Mouse (Mus musculus) macrophage (primary cell): ENCODE measurements around the gene Gpr183. TPM values are rescaled to one million over a fixed set of nuclear protein-coding genes. Genes with fewer than 3 reads are reported as not detected.

Source experiments
- H3K27ac ChIP-seq: fragments of 350-480 bp; formaldehyde crosslinking; 2 replicates; pipeline ENCODE4 v1.9.0; 2021
- H3K36me3 ChIP-seq: fragments of 350-480 bp; formaldehyde crosslinking; 2 replicates; pipeline ENCODE4 v1.9.0; 2021; ENCODE audit errors: inconsistent target
- H3K4me3 ChIP-seq: fragments of 350-480 bp; formaldehyde crosslinking; 2 replicates; pipeline ENCODE4 v1.9.0; 2021; ENCODE audit errors: inconsistent target
- H3K79me2 ChIP-seq: fragments of 350-480 bp; formaldehyde crosslinking; 2 replicates; pipeline ENCODE4 v1.9.0; 2021; ENCODE audit errors: inconsistent target
- WGBS: methylation state at CpG from one replicate; pipeline ENCODE4 v1.1.7; 2026; ENCODE audit warnings: inconsistent platforms; ENCODE audit not compliant: missing documents; 5-methylcytosine and 5-hydroxymethylcytosine counted together
- polyA plus RNA-seq: library from polyadenylated mRNA; stranded (reverse); fragments of 250-400 nt; gene quantifications from 3 replicates; pipeline ENCODE4 v1.2.4, GENCODE M21; 2018; ENCODE audit warnings: inconsistent platforms

The Gpr183 gene
- polyA plus RNA-seq, 1 experiment from 2014 or later, result 8.0 TPM

DNA sequence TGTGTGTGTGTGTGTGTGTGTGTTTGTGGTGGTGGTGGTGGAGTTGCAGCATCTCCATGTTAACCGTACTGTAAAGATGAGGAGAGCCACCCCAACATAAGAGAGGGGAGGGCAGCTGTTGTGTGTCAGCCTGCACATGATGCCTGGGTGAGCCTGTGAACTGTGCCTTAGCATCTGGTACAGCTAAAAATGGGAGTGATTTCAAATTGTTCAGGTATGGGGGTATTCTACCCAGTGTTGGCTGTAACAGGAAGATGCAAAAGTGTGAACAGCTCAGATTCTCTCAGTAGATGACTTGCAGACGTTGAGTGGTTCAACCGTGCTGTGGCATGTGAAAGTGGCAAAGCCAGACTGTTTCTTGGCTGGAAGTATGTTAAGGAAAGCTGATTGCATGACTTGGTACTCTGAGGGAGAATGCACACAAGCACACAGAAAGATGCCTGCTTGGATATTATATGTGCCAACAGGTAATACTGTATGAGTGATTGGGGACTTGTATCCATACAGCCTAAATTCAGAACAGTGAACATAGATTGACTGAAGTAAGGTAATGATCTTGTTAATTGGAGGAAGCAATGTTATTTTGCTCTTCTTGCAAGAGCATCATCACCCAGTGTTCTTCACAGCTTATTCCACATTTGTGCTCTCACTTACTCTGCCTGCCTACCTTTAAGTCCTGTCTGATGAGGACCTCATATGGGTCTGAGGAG, 6.8 kb downstream of the Gpr183 start:
- H3K4me3 ChIP-seq, result no peak overlapping the region
- 65% methylated on average over 3 of the region's 3 CpGs for WGBS
- no peaks in the 10 kb centered on the region for H3K36me3 ChIP-seq
- H3K27ac ChIP-seq, result 0 out of 2 replicates have a peak overlapping the region, but pooled peaks have one; percentile 52
- H3K79me2 ChIP-seq, result peaks cover 100% of the 10 kb centered on the region

DNA sequence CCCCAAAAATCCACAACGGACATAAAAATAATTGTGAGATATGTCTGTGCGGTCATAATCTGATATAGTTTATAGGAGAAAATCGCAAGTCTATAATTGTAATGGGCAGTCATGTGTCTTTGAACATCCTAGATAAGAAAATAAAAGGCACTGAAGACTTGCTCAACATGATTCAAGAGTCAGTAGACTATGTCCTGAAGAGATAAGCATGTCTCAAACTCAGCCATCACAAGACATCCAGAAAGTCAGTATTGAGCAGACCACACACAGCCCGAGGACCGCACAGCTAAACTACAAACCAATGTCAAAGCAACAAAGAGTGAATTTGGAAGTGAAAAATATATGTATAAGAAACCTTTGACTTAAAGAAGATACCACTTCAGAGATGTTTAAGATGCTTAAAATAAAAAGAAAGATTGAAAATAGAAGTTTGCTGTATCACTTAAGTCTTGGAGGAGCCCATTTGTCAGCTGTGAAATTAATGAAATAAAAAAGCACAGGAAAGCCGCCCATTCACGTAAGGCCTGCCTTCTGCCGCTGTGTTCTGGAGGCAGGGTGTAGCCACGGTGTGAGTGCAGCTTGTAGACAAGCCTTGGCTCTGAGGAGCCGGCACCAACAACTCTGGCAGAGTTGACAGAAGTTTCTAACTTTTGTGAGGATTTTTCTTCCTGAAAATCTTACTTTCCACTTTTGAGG, 7.7 kb downstream of the Gpr183 start:
- 92% methylated on average over 10 of the region's 10 CpGs for WGBS
- H3K27ac ChIP-seq, result no peak overlapping the region
- no peaks in the 10 kb centered on the region for H3K36me3 ChIP-seq
- peaks cover 100% of the 10 kb centered on the region for H3K79me2 ChIP-seq
- no peak overlapping the region for H3K4me3 ChIP-seq

DNA sequence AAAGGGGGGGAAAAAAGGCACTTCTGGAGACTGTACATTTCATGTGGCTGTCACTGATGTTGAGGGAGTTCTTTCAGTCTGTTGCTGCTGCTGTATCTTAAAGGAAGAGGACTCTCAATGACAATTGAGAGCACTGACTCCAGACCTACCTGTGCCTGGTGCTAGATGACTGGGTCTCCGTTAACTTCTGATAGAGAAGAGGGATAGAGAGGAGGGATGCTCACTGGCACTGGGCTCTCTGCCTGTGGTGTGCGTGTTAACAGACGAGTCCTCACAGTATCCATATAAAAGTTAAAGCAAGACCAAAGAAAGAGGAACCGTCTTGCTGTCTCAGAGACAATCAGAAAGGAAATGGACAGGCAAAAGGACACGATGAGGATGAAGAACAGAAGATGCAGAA, 8.7 kb downstream of the Gpr183 start:
- WGBS, result 52% methylated on average over 5 of the region's 5 CpGs
- Histone ChIP-seq H3K27ac (no peak overlapping the region), H3K36me3 (no peaks in the 10 kb centered on the region), H3K79me2 (peaks cover 100% of the 10 kb centered on the region), H3K4me3 (no peak overlapping the region)

DNA sequence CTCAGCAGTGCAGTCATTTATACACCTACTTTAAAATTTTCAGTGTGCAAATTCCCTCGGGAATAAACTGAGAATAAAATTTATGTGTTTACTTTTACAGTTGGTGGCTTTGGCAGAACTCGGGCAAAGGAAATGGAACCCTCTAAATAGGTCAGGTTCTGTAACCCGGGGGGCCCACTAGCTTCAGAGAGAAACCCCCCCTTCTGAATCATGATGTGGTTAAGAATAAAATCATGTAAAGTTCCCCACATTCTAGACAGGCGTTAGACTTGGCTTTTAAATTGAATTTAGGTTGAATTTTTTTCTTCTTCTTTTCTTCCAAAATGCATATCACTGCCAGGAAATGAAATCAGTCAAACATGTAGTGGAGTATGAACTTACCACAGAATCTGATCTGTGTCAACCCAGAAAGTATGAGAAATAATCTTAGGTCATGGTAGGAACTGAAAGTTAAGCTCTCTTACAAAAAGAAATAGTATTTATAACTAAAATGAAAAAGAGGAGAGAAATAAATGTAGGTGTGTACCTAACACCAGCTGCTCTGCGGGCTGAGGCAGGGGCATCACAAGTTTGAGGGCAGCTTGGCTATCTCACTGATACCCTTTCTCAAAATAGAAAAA, 9.7 kb downstream of the Gpr183 start:
- 17% methylated on average over 5 of the region's 5 CpGs for WGBS
- Histone ChIP-seq H3K4me3 (no peak overlapping the region), H3K27ac (peak overlapping the region; percentile 10), H3K79me2 (peaks cover 100% of the 10 kb centered on the region), H3K36me3 (no peaks in the 10 kb centered on the region)

DNA sequence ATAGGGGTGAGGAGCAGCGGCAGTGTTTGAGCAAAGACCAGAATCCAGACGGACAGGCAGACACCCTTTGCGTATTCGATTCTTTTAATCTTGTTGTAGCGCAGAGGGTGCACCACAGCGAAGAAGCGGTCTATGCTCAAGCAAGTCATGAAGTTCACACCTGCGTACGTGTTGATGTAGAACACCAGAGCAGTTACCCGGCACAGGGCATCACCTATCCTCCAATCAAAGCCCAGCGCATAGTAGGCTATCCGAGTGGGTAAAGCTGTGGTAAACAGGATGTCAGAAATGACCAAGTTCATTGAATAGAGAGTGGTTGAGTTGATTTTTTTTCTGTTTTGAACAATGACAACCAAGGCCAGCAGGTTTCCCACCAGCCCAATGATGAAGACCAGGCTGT, 10.4 kb downstream of the Gpr183 start:
- no peak overlapping the region for H3K4me3 ChIP-seq
- H3K27ac ChIP-seq, result peak overlapping the region; percentile 10; the same call in 1 of the 2 replicates
- 92% methylated on average over 12 of the region's 12 CpGs for WGBS
- H3K36me3 ChIP-seq, result no peaks in the 10 kb centered on the region
- H3K79me2 ChIP-seq, result peaks cover 100% of the 10 kb centered on the region

DNA sequence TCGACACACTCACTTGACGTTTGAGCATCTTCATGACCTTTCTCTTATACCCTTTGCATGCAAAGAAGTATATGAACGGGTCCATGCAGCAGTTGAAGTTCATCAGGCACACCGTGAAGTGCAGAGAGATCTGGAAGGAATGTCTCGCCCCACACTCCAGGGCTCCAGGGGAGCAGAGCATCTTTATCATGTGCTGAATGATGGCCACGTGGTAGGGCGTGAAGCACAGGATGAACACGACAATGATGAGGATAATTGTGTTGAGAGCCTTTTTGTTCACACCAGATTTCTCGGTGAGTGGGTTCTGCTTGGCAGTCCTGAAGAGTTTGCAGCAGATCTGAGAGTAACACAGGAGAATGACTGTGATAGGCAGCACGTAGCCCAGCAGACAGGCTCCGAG, 10.9 kb downstream of the Gpr183 start:
- WGBS, result 94% methylated on average over 11 of the region's 11 CpGs
- Histone ChIP-seq H3K27ac (no peak overlapping the region), H3K4me3 (no peak overlapping the region), H3K79me2 (peaks cover 100% of the 10 kb centered on the region), H3K36me3 (no peaks in the 10 kb centered on the region)

DNA sequence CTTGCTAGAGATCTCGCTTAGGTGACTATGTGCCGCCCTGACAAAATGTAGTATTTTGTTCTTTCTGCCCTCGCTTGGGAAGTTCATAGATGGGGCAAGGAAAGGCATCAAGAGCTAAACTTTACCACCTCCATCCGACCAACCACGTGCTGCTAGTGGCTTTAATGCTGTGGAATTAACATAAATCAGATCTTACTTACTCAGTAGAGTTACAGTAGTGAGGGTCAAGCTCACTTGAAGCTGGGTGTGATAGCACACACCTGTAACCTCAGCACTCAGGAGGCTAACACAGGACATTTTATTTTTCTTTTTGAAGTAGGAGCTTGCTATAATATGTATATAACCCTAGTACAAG, 13.0 kb downstream of the Gpr183 start:
- H3K27ac ChIP-seq, result no peak overlapping the region
- H3K4me3 ChIP-seq, result no peak overlapping the region
- 83% methylated on average over 5 of the region's 5 CpGs for WGBS
- peaks cover 86% of the 10 kb centered on the region for H3K79me2 ChIP-seq
- no peaks in the 10 kb centered on the region for H3K36me3 ChIP-seq

DNA sequence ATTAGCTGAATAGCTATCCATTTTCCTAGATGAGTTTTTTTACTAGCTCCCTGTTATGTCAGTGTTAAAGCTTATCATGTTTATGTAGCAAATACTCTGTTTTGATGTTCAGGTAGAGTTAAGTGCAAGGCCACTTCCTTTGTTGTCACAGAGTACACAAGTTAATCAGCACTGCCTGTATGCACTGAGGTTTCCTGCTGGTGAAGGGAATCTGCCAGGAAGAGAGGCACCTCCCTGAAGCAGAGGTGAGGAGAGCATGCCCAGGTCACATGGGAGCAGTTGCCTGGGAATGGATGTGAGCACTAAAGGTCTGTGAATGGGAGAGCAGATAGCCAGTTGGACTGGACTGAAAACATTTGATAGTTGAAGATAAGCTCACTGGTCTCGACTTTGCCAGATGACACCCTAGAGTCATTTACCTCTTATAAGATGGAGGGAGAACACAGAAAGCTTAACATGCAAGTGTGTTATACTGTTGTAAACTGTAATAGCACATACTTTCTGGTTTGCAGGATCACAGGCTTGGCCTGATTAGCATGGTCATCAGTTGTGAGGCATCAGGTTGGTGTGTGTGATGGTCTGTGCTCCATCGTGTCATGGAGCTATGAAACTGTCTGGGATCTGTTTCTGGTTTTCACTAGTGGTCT, 13.5 kb downstream of the Gpr183 start:
- Histone ChIP-seq H3K36me3 (no peaks in the 10 kb centered on the region), H3K4me3 (no peak overlapping the region), H3K27ac (no peak overlapping the region), H3K79me2 (peaks cover 81% of the 10 kb centered on the region)
- 92% methylated on average over 2 of the region's 2 CpGs for WGBS

DNA sequence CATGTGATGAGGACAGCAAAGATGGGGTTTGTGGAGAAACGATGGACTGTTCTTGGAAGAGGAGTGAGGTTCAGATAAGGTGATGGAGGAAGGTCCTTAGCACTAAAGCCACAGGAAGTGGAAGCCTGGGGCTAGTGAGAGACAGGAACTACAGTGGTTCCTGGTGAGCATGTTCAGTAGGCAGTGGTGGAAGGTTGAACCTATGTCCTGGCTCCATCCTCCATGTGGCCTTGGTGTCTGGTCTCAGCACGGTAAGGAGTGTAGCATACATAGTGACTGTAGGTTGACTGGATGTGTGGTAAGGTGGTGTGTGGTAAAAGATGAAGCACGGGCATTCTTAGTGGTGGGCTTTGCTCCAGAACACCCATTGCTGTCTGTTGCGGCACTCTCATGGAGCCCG, 15.1 kb downstream of the Gpr183 start:
- Histone ChIP-seq H3K27ac (no peak overlapping the region), H3K4me3 (no peak overlapping the region), H3K36me3 (no peaks in the 10 kb centered on the region), H3K79me2 (peaks cover 70% of the 10 kb centered on the region)
- WGBS, result 72% methylated on average over 5 of the region's 5 CpGs

DNA sequence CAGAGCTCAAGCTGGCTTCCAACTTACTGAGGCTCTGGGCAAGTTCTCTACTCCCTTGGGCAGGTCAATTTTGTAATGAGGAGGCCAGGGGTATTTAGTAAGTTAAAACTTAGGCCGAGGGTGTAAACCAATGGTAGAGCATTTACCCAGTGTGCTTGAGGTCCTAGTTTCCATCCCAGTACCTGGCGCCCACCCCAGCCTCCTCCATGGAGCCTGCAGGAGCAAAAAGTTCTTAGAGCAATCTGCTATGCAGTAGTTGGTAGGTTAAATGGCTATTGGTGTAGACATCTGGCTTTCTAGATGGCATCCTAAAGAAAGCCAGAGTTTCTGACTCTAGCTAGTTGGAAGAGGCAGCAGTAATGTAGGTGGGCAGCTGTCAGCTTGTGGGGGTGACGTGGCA, 15.6 kb downstream of the Gpr183 start:
- no peak overlapping the region for H3K4me3 ChIP-seq
- 100% methylated on average over 3 of the region's 3 CpGs for WGBS

DNA sequence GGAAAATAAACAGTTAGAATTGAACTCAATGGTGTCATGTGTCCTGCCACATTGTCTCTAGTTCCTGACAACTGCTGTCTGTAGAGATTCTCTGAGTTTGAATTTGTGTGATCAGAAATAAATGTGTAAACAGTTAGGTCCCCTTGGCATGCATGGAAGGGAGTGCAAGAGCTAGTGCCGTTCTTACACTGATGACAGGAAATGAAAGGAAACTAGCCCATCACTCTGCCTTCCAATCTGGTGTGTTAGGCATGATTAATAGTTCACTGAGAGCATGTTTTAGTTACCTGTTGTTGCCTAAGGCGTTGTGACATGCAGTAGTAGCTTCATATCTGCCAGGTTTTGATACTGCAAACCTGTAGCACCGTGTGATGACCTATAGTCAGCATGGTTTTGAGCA, 17.0 kb downstream of the Gpr183 start:
- Histone ChIP-seq H3K4me3 (no peak overlapping the region), H3K27ac (no peak overlapping the region), H3K79me2 (peaks cover 51% of the 10 kb centered on the region), H3K36me3 (no peaks in the 10 kb centered on the region)
- 86% methylated on average over 3 of the region's 3 CpGs for WGBS

More for the DNA sequence above, 15.6 kb downstream of the Gpr183 start:
- Histone ChIP-seq H3K79me2 (peaks cover 66% of the 10 kb centered on the region), H3K36me3 (no peaks in the 10 kb centered on the region), H3K27ac (no peak overlapping the region)

DNA sequence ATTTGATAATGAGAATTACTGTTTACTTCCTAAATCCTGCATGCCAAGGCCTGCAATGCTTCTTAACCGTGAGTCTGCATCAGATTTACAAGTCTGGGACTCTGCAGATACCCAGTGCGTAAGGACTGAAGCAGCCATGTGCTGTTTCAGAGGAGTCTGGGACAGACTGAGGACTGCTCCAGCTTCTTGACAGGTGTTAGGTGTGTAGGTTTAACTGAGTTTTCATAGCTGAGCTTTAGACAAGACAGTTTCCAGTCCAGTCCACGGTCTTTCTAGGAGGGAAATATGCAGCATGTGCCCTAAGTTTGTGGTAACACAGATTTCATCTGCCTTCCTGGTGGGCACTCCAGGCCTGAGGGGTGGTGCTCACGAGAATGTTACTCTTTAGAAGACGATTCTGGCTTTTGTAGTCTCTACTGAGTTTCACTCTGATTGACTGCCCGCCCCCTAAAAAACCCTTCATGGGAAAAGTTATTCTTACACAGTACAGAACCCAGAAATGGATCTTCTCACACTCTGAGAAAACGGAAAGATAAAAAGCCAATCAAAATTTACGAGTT, 17.7 kb downstream of the Gpr183 start:
- no peaks in the 10 kb centered on the region for H3K36me3 ChIP-seq
- peaks cover 44% of the 10 kb centered on the region for H3K79me2 ChIP-seq
- H3K27ac ChIP-seq, result no peak overlapping the region
- H3K4me3 ChIP-seq, result no peak overlapping the region
- WGBS, result 77% methylated on average over 8 of the region's 8 CpGs

DNA sequence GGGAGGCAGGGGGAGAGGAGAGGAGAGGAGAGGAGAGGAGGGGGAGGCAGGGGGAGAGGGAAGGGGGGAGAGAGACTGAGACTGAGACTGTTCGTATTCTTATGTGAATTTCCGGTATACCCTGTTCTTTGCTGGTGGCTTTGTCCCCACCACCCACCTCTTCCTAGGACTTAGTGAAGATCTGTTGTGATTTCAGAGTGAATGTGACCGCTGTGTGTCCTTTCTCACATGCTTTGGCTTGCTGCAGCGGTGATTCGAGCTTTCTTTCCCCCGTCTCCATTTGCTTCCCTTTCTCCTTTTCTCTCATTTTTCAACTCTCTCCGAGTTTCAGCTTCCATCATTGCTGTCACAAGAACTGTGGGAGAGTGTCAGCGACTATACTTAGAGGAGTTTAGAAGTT, 18.3 kb downstream of the Gpr183 start:
- H3K4me3 ChIP-seq, result no peak overlapping the region
- H3K27ac ChIP-seq, result no peak overlapping the region
- 87% methylated on average over 8 of the region's 8 CpGs for WGBS
- H3K79me2 ChIP-seq, result peaks cover 39% of the 10 kb centered on the region
- no peaks in the 10 kb centered on the region for H3K36me3 ChIP-seq

DNA sequence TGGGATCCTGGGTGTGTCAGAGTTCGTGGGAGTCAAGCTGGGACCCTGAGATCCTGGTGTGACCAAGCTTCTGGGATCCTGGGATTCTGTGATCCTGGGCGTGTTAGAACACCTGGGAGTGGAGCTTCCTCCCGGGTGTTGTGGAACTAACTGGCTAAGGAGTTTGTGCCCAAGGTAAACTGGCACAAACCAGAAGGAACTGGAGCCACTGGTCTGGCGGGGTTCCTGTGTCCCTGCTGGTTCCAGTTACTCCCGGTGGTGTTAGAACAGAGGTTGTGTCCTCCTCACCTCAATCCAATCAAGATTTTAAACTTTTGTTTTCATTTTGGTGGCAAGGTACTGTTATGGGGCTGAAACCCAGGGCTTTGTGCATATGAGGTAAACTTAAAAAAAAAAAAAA, 18.9 kb downstream of the Gpr183 start:
- no peak overlapping the region for H3K4me3 ChIP-seq
- H3K79me2 ChIP-seq, result peaks cover 33% of the 10 kb centered on the region
- no peaks in the 10 kb centered on the region for H3K36me3 ChIP-seq
- no peak overlapping the region for H3K27ac ChIP-seq
- 85% methylated on average over 5 of the region's 5 CpGs for WGBS
